Comparison of ENCODE assay signal across 25 mouse cellular contexts in the genomic region with DNA sequence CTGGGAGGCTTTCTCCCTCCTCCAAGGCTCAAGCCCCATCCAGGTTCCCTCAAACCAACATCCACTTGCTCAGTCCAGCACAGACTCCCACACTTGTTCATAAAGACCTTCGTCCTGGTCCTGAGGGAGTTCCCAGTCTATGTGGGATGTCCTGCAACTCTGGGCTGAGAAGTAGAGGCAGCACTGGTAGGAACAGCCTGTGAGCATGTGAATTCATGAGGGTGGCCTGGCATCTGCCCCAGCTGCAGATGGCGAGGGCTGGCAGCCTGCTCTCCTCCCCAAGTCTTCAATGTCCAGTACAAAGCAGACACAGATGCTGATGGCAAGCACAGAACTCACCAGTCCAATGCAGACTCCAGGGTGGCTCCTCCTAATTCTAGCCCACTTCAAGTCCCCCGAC. TPM values are rescaled to one million over a fixed set of nuclear protein-coding genes. Genes with fewer than 3 reads are reported as not detected.
DNase-seq lines count a peak whose midpoint lies in the region; ATAC-seq lines count a peak whose summit lies in the region.
"Had no signal": no experiment of that assay in that cellular context is flagged by ENCODE, and none has a peak within 500 bp of the region (broad histone marks: within the 10 kb centered on the region; RNA-seq: fewer than 3 reads in every experiment).

No protein-coding gene starts in this region.

- H3K36me3 ChIP-seq in heart, embryonic 10.5 days, result peaks cover 49% of the 10 kb centered on the region
- H3K36me3 ChIP-seq in liver, embryonic 11.5 days (ENCODE audit: control insufficient read depth, insufficient read depth, low read length), result peaks cover 29% of the 10 kb centered on the region

- peaks cover 8% of the 10 kb centered on the region for H3K4me1 ChIP-seq in heart, embryonic 10.5 days
- H3K4me1 ChIP-seq in liver, embryonic 11.5 days (replicated peaks; ENCODE audit: control insufficient read depth, insufficient read depth, low read length), result peaks cover 5% of the 10 kb centered on the region

- intact Hi-C loops in heart, postnatal 36 days (cut with DNase I), result no loop called here

- no peak overlapping the region for H3K4me2 ChIP-seq in liver, embryonic 11.5 days
- H3K4me2 ChIP-seq: heart, embryonic 15.5 days; lung, embryonic 14.5 days; stomach, embryonic 15.5 days had no signal

- H3K27me3 ChIP-seq in heart, embryonic 10.5 days (ENCODE audit: insufficient read depth, poor library complexity, severe bottlenecking), result peaks cover 14% of the 10 kb centered on the region; the same call in 1 of the 2 replicates
- no peaks in the 10 kb centered on the region for H3K27me3 ChIP-seq in liver, embryonic 11.5 days (replicated peaks; ENCODE audit: control insufficient read depth, insufficient read depth, low read length)
- H3K27me3 ChIP-seq: heart, embryonic 15.5 days; Patski; stomach, embryonic 15.5 days had no signal

- peak; percentile 1 for DNase-seq in adrenal gland, adult 2 months
- DNase-seq in adrenal gland, postnatal 36 days, result no peak
- DNase-seq in heart, embryonic 10.5 days (ENCODE audit: low spot score), result peak; percentile 66
- DNase-seq in heart, postnatal 36 days, result no peak
- DNase-seq in liver, embryonic 11.5 days (ENCODE audit: low spot score), result peak; percentile 28
- DNase-seq in liver, result no peak
- DNase-seq in telencephalon, adult 2 months (ENCODE audit: low read depth, low spot score), result peak; percentile 17
- no peak for DNase-seq in adrenal gland, postnatal 14 days
- DNase-seq: adrenal gland, postnatal 10 days; gastrocnemius, postnatal 14 days; kidney, adult 8-10 months; kidney, postnatal 25 days; right cerebral cortex, postnatal 25 days had no signal

- no peak overlapping the region for H3K4me3 ChIP-seq in heart, embryonic 10.5 days
- no peak overlapping the region for H3K4me3 ChIP-seq in liver, embryonic 11.5 days (ENCODE audit: low read depth, low read length)
- H3K4me3 ChIP-seq: forebrain, embryonic 10.5 days; heart, adult 2 months; heart, embryonic 15.5 days; hindbrain, embryonic 10.5 days; stomach, embryonic 15.5 days had no signal

- H3K27ac ChIP-seq in heart, embryonic 10.5 days, result no peak overlapping the region
- H3K27ac ChIP-seq in liver, embryonic 11.5 days (ENCODE audit: low read depth, low read length), result no peak overlapping the region
- H3K27ac ChIP-seq: forebrain, embryonic 10.5 days; heart, adult 2 months; heart, embryonic 15.5 days; hindbrain, embryonic 10.5 days; hindbrain, postnatal 0 days; stomach, embryonic 15.5 days had no signal

- H3K9me3 ChIP-seq in heart, embryonic 10.5 days, result no peaks in the 10 kb centered on the region
- no peaks in the 10 kb centered on the region for H3K9me3 ChIP-seq in liver, embryonic 11.5 days (ENCODE audit: control insufficient read depth, low read length)
- H3K9me3 ChIP-seq: forebrain, embryonic 10.5 days; heart, embryonic 15.5 days; hindbrain, embryonic 10.5 days; stomach, embryonic 15.5 days had no signal

- ATAC-seq in liver, embryonic 11.5 days (replicated peaks; ENCODE audit: low FRiP score), result no peak
- ATAC-seq: hindbrain, postnatal 0 days; Patski had no signal

- 91% methylated on average over 3 of the region's 3 CpGs for WGBS in heart, embryonic 10.5 days
- 90% methylated on average over 3 of the region's 3 CpGs for WGBS in liver, embryonic 11.5 days

- H3K9ac ChIP-seq in liver, embryonic 11.5 days (ENCODE audit: low read depth, low read length), result no peak overlapping the region
- H3K9ac ChIP-seq: heart, embryonic 15.5 days; lung, embryonic 14.5 days; stomach, embryonic 15.5 days had no signal

RNA-seq across cellular contexts. Expression of a gene that starts 4.7 kb away (rescaled TPM):
- 10 to 100 TPM; 30.3 to 34.7 TPM for total RNA-seq in adrenal gland, adult 2 months (2021)
- polyA plus RNA-seq in adrenal gland, adult 2 months (2012; rRNA removed), result 33.5 and 44.3 TPM in 2 replicates
- 10 to 100 TPM; 20.2 to 38.2 TPM for total RNA-seq in adrenal gland, postnatal 36 days (2021)
- polyA plus RNA-seq in heart, embryonic 10.5 days (2016; fragmentation: Nextera tagmentation; extraction: Ambion mirVana), result 16.8 and 24.1 TPM in 2 replicates
- 1 to 10 TPM; 2.2 to 2.7 TPM for total RNA-seq in heart, postnatal 36 days (2021)
- 27.1 and 30.1 TPM in 2 replicates for polyA plus RNA-seq in liver, embryonic 11.5 days (2014; fragmentation: Nextera tagmentation; extraction: Ambion mirVana)
- 16.6 and 19.3 TPM in 2 replicates for total RNA-seq in adrenal gland, postnatal 14 days (2021)

RNA-seq across cellular contexts. Expression of a gene that starts 16.7 kb away (rescaled TPM):
- 10 to 100 TPM; 26.7 to 30.9 TPM for total RNA-seq in adrenal gland, adult 2 months (2021)
- polyA plus RNA-seq in adrenal gland, adult 2 months (2012; rRNA removed), result 150 and 154 TPM in 2 replicates
- 10 to 100 TPM; 30.4 to 33.4 TPM for total RNA-seq in adrenal gland, postnatal 36 days (2021)
- 46.6 and 53.9 TPM in 2 replicates for polyA plus RNA-seq in heart, embryonic 10.5 days (2016; fragmentation: Nextera tagmentation; extraction: Ambion mirVana)
- total RNA-seq in heart, postnatal 36 days (2021), result 10 to 100 TPM; 11.1 to 12.7 TPM
- 33.1 and 36.5 TPM in 2 replicates for polyA plus RNA-seq in liver, embryonic 11.5 days (2014; fragmentation: Nextera tagmentation; extraction: Ambion mirVana)
- total RNA-seq in adrenal gland, postnatal 14 days (2021), result 29.1 and 40.7 TPM in 2 replicates

RNA-seq across cellular contexts. Expression of a gene that starts 48.8 kb away (rescaled TPM):
- total RNA-seq in adrenal gland, adult 2 months (2021), result not detected
- not detected in 2 replicates for polyA plus RNA-seq in adrenal gland, adult 2 months (2012; rRNA removed)
- not detected for total RNA-seq in adrenal gland, postnatal 36 days (2021)
- not detected in 2 replicates for polyA plus RNA-seq in heart, embryonic 10.5 days (2016; fragmentation: Nextera tagmentation; extraction: Ambion mirVana)
- total RNA-seq in heart, postnatal 36 days (2021), result not detected
- not detected in 2 replicates for polyA plus RNA-seq in liver, embryonic 11.5 days (2014; fragmentation: Nextera tagmentation; extraction: Ambion mirVana)
- not detected in 2 replicates for total RNA-seq in adrenal gland, postnatal 14 days (2021)
- total RNA-seq: adrenal gland, postnatal 10 days; ES-E14; gastrocnemius, postnatal 14 days; heart, adult 2 months; hindbrain, postnatal 0 days; liver, adult 2 months; midbrain, postnatal 0 days; neutrophil, adult 5-6 weeks had no signal
- polyA plus RNA-seq: forebrain, embryonic 10.5 days; heart, embryonic 15.5 days; hindbrain, embryonic 10.5 days; hindbrain, postnatal 0 days; liver, adult 2 months; lung, embryonic 14.5 days; midbrain, postnatal 0 days; Patski; stomach, embryonic 15.5 days had no signal

Comparison
In these comparisons a context has a peak if more than half of its experiments do, and no peak if none do; other contexts are left out.
1. DNase-seq: peak in adrenal gland, adult 2 months (single experiment), heart, embryonic 10.5 days (single experiment), liver, embryonic 11.5 days (single experiment) and telencephalon, adult 2 months (single experiment); none in adrenal gland, postnatal 36 days (0 of 2), heart, postnatal 36 days (0 of 2), liver (single experiment) and adrenal gland, postnatal 14 days (single experiment).